Mouse (Mus musculus) embryonic stem cell, embryonic (primary cell): ENCODE measurements around the gene Snx14.

Experiments used
- CTCF ChIA-PET, 4 experiments: fragments of 300-600 bp in 2 of 4; fragments of 350-600 bp in 2 of 4; sonication (Branson Sonifier 250); formaldehyde crosslinking; loops; one replicate each; lab custom pipeline; 2022; ENCODE audit warnings: inconsistent platforms in 2 of 4; lab: Charles Lee
- POLR2A ChIA-PET, 4 experiments: fragments of 300-600 bp in 2 of 4; fragments of 350-600 bp in 2 of 4; sonication (Branson Sonifier 250); formaldehyde crosslinking; loops; one replicate each; lab custom pipeline; 2022; ENCODE audit warnings: antibody characterized with exemption in 4 of 4, inconsistent platforms in 1 of 4; lab: Charles Lee

Snx14 gene

GRCm38 (mm10) chr9:88329166-88329748, 109.5 kb downstream of the Snx14 start:
- POLR2A ChIA-PET, result interaction anchor here in 2 of 4 experiments (0.8 to 6.9 kb wide), 12 partner anchors 10 to 194 kb away, joined by 3 to 60 read pairs (median 6); partner anchors contain the start of gene Syncrip (in 1 of the 2)
- CTCF ChIA-PET, result interaction anchor here in 1 of 4 experiments (0.8 kb wide), 1 partner anchor 10 kb away, joined by 4 read pairs; no protein-coding TSS in a partner anchor

- ChIA-PET CTCF (interaction anchor here in 1 of 4 experiments (0.8 kb wide), 1 partner anchor 9 kb away, joined by 4 read pairs; no protein-coding TSS in a partner anchor), POLR2A (interaction anchor here in 2 of 4 experiments (0.8 to 6.9 kb wide), 10 partner anchors 9 to 194 kb away, joined by 3 to 60 read pairs (median 6); no protein-coding TSS in a partner anchor)
These were observed 110.1 kb downstream of the Snx14 start for GRCm38 (mm10) chr9:88328666-88329065.

- CTCF ChIA-PET, result interaction anchor here in 1 of 4 experiments (0.6 kb wide), 1 partner anchor 11 kb away, joined by 3 read pairs; no protein-coding TSS in a partner anchor
These were observed 111.5 kb downstream of the Snx14 start, which contains the start of gene Nt5e for GRCm38 (mm10) chr9:88326930-88327901. Gene Nt5e, plus strand, starts transcription at chr9:88327197.

More at GRCm38 (mm10) chr9:88326930-88327901, 111.5 kb downstream of the Snx14 start, which contains the start of gene Nt5e:
- POLR2A ChIA-PET, result interaction anchor here (0.6 to 6.9 kb wide), 11 partner anchors 8 to 196 kb away, joined by 3 to 60 read pairs (median 3); no protein-coding TSS in a partner anchor
